Mouse (Mus musculus) kidney, adult 8-10 months (tissue): Measurements from ENCODE around the gene Hspa1l.
"Not testable (repeated sequence)": the region's sequence is repeated elsewhere in the genome, so short reads cannot be mapped to it uniquely, and the experiment has no call there.

Source experiments
- DNase-seq, 2 experiments: peaks; one replicate each; pipeline ENCODE4 v3.0.0; 2022

Gene Hspa1l

GRCm38 (mm10) chr17:35005158-35005557, 32.7 kb downstream of the Hspa1l start:
- no peak for DNase-seq

DNA sequence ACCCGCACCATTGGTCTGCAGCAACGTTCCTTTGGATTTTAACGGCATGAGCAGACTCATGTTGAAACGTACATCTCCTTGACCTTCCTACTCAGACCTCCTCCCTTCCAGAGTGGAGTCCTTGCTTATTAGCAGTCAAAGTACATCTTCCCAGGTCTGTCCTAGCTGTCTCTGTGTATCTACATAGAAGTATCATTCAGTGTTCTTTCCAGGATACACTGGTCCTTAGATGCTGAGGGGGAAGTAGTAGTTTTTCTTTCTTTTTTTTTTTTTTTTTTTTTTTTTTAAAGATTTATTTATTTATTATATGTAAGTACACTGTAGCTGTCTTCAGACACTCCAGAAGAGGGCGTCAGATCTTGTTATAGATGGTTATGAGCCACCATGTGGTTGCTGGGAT, 33.4 kb downstream of the Hspa1l start:
- not testable (repeated sequence) for DNase-seq

- no peak for DNase-seq
These were observed 35.0 kb downstream of the Hspa1l start for GRCm38 (mm10) chr17:35007387-35007991.

GRCm38 (mm10) chr17:35009586-35009985, 37.1 kb downstream of the Hspa1l start:
- no peak for DNase-seq

- DNase-seq: no peak
These were observed 38.9 kb downstream of the Hspa1l start for GRCm38 (mm10) chr17:35011440-35011839.

- no peak for DNase-seq
These were observed 39.9 kb downstream of the Hspa1l start for GRCm38 (mm10) chr17:35012430-35012829.

DNA sequence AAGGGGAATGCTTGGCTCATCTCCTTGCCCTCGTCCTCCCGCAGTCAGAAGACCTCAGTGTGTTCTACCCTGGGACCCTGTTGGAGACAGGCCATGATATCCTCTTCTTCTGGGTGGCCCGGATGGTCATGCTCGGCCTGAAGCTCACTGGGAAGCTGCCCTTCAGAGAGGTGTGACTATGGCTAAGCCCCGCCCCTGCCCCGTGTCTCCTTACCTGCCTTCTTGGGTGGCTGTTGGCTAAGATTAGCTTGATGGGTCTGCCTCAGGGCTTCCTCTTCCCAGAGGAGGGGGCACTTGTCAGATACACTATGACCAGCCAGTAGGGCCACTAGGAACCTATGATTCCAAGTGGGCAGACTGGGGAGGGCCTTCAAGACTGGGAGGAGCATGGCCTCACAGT, 40.7 kb downstream of the Hspa1l start:
- no peak for DNase-seq

DNA sequence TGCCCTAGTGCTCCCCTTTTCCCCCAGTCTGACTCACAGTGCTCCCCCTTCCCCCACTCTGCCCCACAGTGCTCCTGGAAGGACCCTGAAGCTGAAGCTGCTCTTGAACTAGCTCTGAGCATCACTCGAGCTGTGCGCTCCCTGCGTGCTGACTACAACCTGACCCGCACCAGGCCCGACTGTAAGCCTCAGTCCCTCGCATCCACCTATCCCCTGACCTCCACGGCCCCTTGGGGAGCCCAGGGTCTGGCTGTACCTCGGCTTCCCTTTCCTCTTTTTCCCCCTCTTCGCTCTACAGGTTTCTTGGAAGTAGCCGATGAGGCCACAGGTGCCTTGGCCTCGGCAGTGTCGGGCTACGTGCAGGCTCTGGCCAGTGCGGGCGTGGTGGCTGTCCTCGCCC, 42.8 kb downstream of the Hspa1l start:
- no peak for DNase-seq

GRCm38 (mm10) chr17:35016376-35016775, 43.9 kb downstream of the Hspa1l start, which contains the start of gene Vwa7:
Gene Vwa7 (plus strand): TSS chr17:35016579.
- peak; percentile 35 to 36 for DNase-seq

DNA sequence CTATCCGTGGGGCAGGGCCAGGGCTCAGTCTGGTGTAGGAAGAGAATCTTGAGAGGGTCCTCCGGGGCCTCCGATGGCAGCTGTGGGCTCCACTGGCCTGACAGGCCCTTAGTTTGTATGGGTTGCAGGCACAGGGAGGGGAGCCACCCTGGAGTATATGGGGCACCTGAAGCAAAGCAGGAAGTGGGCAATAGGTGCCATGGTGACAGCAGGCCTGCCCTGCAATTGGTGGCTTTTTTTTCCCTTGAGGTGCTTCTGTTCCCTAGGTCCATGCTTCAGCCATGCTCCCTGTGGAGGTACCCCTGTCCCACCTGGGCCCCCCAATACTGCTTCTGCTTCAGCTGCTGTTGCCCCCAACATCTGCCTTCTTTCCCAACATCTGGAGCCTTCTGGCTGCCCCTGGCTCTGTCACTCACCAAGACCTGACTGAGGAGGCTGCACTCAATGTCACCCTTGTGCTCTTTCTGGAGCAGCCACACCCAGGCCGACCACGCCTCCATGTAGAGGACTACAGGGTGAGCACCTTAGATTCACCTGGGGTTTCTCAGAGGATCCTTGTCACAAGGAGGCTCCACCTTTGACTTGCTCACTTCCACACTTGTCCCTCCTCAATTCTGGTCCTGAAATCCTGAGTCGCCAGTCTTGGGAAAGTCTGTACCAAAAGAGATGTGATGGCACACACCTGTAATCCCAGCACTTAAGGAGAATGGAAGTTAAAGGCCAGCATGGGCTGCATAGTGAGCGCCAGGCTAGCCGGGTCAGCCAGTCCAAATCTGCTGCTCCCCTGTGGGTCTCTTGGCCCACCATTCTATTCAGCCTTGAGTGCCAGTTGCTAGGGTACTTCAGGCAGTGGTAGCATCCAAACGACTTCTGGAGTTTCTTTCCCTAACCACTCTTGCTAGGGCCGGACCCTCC, 44.5 kb downstream of the Hspa1l start:
- DNase-seq: no peak

- no peak for DNase-seq
These were observed 45.2 kb downstream of the Hspa1l start for GRCm38 (mm10) chr17:35017706-35018030.

DNA sequence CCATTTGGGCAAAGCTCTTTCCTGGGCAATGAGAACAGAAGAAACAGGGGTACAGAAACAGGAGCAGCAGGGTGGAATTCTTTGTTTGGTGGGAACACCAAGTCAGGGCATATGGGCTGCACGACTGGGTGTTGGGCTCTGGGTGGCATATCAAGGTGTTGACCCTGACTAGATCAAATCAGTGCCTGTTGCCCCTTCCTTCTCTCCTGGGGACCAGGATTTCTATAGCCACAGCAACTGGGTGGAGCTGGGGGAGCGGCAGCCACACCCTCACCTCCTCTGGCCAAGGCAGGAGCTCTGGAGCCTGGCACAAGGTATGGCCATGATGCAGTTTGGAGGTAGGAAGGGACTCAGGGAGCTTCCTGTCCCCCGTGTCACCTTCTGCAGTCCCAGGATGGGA, 45.7 kb downstream of the Hspa1l start:
- DNase-seq: no peak

DNA sequence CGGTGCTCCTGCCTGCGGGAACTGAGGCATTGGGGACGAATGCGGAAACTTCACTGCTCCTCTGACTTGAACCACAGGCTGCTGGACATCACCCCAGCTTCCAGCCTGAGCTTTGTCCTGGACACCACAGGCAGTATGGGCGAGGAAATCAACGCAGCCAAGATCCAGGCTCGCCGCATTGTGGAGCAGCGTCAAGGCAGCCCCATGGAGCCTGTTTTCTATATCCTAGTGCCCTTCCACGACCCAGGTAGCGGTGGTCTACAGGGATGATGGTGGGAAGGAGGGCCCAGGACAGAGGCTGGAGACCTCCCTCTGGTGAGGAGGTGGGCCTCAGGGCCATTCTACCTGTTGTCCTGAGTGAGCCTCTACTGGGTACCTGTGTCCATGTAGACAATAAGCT, 47.4 kb downstream of the Hspa1l start:
- no peak for DNase-seq

DNA sequence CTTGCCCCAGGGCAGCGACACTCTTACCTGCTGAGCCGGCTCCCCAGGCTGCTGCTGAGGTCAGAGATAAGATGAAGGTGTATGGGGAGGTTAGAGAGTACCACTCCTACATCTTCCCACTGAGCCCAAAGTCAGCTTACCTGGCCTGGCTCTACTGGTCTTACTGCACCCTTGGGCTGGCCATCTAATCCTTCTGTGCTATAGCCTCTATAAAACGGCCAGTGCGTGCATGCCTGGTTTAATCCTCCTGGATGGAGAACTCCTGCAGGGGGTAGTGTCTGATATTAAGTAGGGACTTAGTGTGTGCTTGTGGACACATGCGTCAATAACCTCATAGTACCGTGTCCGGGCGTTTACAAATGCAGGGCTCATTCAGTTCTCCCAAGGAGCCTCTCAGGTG, 48.0 kb downstream of the Hspa1l start:
- DNase-seq: no peak

GRCm38 (mm10) chr17:35021163-35021808, 48.8 kb downstream of the Hspa1l start:
- DNase-seq: peak; percentile 74 to 89

DNA sequence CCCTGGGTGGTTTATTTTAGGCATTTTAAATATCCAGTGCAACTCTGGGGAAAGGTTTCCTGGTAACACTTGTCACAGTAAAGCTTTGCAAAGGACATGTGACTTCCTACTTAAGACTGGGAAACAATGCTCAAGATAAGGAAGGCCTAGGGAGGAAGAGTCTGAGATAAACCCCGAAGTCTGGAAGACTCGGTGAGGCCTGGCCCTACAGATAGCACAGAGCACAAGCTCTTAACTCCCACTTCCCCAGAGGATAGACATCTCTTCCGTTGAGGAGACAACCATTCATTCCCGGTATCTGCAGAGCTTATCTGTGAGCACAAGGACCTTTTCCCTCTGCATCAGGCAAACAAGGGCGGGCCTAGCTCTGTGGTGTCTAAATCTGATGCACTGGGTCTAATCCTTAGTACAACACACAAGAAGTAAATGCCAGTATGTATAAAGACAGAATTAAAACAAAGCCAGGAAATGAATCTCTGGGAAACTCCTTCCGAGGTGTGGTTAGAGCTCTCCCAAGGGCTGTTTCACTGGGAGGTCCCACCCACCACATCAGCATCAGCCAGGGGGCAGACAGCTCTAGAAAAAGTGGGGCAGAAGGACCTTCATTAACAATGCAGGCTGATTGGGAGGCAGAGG, 49.5 kb downstream of the Hspa1l start:
- DNase-seq: no peak

DNA sequence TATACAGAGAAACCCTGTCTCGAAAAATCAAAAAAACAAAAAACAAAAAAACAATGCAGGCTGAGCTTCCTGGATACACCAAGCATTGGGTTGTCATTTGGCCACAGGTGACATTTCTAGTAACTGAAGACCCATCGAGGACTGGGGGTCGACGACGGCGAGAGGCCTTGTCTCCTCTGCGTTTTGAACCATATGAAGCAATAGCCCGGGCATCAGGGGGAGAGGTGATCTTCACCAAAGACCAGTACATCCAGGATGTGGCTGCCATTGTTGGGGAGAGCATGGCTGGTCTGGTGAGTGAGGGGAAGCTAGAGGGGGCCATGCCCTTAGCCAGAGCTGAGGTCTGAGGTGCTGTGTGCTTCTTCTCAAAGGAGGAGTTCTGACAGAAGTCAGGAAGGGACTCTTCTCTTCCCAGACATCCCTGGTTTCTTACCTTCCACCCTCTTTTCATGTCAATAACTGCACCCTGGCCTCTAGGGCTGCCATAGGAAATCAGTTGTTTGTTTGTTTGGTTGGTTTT, 50.1 kb downstream of the Hspa1l start:
- no peak for DNase-seq

- DNase-seq: no peak
These were observed 50.7 kb downstream of the Hspa1l start for GRCm38 (mm10) chr17:35023221-35023620.

DNA sequence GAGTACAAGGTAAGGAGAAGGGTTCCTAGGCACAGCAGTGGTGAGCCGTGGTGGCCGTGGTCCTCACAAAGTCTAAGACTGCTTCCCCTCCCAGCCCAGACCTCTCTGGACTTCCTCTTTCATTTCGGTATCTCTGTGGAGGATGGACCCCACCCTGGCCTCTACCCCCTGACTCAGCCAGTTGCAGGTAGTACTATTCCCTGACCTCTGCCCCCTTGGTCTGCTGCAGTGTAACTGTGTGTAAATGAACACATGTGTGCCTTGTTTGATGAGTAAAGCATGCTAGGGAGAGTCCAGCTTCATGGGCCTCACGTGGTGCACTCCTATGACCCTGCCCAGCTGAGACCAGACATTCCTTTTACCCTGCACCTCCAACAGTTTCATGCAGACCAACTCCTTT, 51.3 kb downstream of the Hspa1l start:
- no peak for DNase-seq

GRCm38 (mm10) chr17:35024261-35024660, 51.8 kb downstream of the Hspa1l start:
- DNase-seq: no peak

DNA sequence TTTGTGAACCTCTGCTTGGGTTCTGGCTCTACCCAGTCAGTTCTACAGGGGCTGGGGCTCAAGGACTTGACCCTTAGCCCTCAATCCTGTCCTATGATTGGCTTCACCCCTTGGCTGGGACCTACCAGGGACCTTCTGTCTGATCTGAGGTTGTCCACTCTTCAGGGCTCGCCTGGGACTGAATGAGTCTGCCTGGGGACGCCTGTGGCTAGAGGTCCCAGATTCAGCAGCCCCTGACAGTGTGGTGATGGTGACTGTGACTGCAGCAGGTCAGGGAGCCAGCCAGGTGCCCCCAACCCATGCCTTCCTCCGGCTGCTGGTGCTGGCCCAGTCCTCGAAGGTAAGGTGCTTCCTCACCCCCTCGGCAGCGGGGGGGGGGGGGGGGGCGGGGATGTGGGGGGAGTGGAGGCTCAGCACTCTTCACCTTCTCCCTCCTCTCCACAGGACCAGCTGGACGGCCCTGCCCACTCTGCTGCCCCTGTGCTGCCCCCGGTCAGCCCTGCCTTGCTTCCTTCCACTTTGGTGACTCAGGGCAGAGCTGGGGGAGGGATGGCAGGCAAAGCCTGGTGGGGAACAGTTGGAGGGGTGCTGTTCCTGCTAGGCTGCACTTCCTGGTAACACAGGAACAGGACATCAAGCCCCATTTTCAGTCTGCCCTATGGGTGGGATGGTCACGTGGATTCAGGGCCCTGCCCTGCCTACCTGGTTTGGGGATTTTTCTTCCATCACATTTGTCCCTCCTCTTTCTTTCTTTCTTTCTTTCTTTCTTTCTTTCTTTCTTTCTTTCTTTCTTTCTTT, 52.4 kb downstream of the Hspa1l start:
- no peak for DNase-seq

- no peak for DNase-seq
These were observed 53.7 kb downstream of the Hspa1l start for GRCm38 (mm10) chr17:35026206-35026605.
